Mouse (Mus musculus) midbrain, embryonic 16.5 days (tissue): ENCODE measurements around the gene Slbp. TPM values are rescaled to one million over a fixed set of nuclear protein-coding genes. Genes with fewer than 3 reads are reported as not detected.
A peak's percentile ranks its signal among the peaks of the same experiment; 100 is the strongest.

ENCODE experiments used
- ATAC-seq: fragments of 200-750 bp; cut with Nextera tagmentation; 2 replicates; pipeline ENCODE4 v1.8.0; 2017; ENCODE audit warnings: moderate TSS enrichment
- H3K27ac ChIP-seq: fragments of 300-500 bp; sonication (generic); 2 replicates; pipeline ENCODE4 v1.5.1; 2014; ENCODE audit warnings: mild to moderate bottlenecking, low read length, mixed read lengths
- H3K27me3 ChIP-seq: fragments of 300-500 bp; sonication (generic); 2 replicates; pipeline ENCODE4 v1.6.1; 2014; ENCODE audit warnings: low read depth, low read length, mixed read lengths; ENCODE audit not compliant: control insufficient read depth, insufficient read depth
- H3K36me3 ChIP-seq: fragments of 300-500 bp; sonication (generic); 2 replicates; pipeline ENCODE4 v1.6.1; 2014; ENCODE audit warnings: mild to moderate bottlenecking, low read length, moderate library complexity, mixed read lengths; ENCODE audit not compliant: control insufficient read depth, insufficient read depth
- H3K4me1 ChIP-seq: fragments of 300-500 bp; sonication (generic); 2 replicates; pipeline ENCODE4 v1.6.1; 2014; ENCODE audit warnings: mild to moderate bottlenecking, low read length, mixed read lengths; ENCODE audit not compliant: control insufficient read depth, insufficient read depth
- H3K4me2 ChIP-seq: fragments of 300-500 bp; sonication (generic); 2 replicates; pipeline ENCODE4 v1.6.1; 2014; ENCODE audit warnings: mild to moderate bottlenecking, low read length, mixed read lengths
- H3K4me3 ChIP-seq: fragments of 300-500 bp; sonication (generic); 2 replicates; pipeline ENCODE4 v1.5.1; 2014; ENCODE audit warnings: low read depth, mild to moderate bottlenecking, low read length, moderate library complexity, mixed read lengths
- H3K9ac ChIP-seq: fragments of 300-500 bp; sonication (generic); 2 replicates; pipeline ENCODE4 v1.6.1; 2014; ENCODE audit warnings: low read depth, low read length, mixed read lengths
- H3K9me3 ChIP-seq: fragments of 300-500 bp; sonication (generic); replicated peaks from 2 replicates; pipeline ENCODE4 v1.6.1; 2014; ENCODE audit warnings: mild to moderate bottlenecking, low read length, mixed read lengths; ENCODE audit not compliant: control insufficient read depth, poor library complexity, severe bottlenecking
- WGBS: fragments of 180-500 bp; shearing (Covaris S2); extraction: QIAGEN DNeasy Blood & Tissue Kit; methylation state at CpG from one replicate; pipeline ENCODE4 v1.1.7; 2014; 5-methylcytosine and 5-hydroxymethylcytosine counted together
- polyA plus RNA-seq: library from polyadenylated mRNA; unstranded; fragments of >200 nt; fragmentation: Nextera tagmentation; extraction: Ambion mirVana; gene quantifications from 2 replicates; pipeline ENCODE4 v1.2.1, GENCODE M21; 2015

The Slbp gene
- polyA plus RNA-seq, 1 experiment from 2014 or later: 119 TPM

GRCm38 (mm10) chr5:33605314-33605713, 47.1 kb downstream of the Slbp start:
- Histone ChIP-seq H3K36me3 (peaks cover 4% of the 10 kb centered on the region; the same call in 1 of the 2 replicates), H3K4me2 (no peak overlapping the region), H3K9me3 (no peaks in the 10 kb centered on the region), H3K27me3 (no peaks in the 10 kb centered on the region), H3K4me1 (no peaks in the 10 kb centered on the region), H3K27ac (no peak overlapping the region), H3K9ac (no peak overlapping the region), H3K4me3 (no peak overlapping the region)
- no peak for ATAC-seq
- WGBS: 92% methylated on average over 5 of the region's 5 CpGs

GRCm38 (mm10) chr5:33593620-33594019, 58.8 kb downstream of the Slbp start:
- no peak for ATAC-seq
- 41% methylated on average over 2 of the region's 2 CpGs for WGBS
- Histone ChIP-seq H3K4me1 (no peaks in the 10 kb centered on the region), H3K9me3 (no peaks in the 10 kb centered on the region), H3K36me3 (no peaks in the 10 kb centered on the region), H3K27me3 (no peaks in the 10 kb centered on the region), H3K4me3 (no peak overlapping the region), H3K27ac (no peak overlapping the region), H3K4me2 (no peak overlapping the region), H3K9ac (no peak overlapping the region)

- Histone ChIP-seq H3K9ac (no peak overlapping the region), H3K27me3 (no peaks in the 10 kb centered on the region), H3K9me3 (no peaks in the 10 kb centered on the region), H3K4me3 (no peak overlapping the region), H3K4me1 (no peaks in the 10 kb centered on the region), H3K27ac (no peak overlapping the region), H3K36me3 (no peaks in the 10 kb centered on the region), H3K4me2 (no peak overlapping the region)
- ATAC-seq: peak; percentile 66
- 69% methylated on average over 5 of the region's 5 CpGs for WGBS
These were observed 63.0 kb downstream of the Slbp start for GRCm38 (mm10) chr5:33589221-33589888.

- H3K27me3 ChIP-seq: no peaks in the 10 kb centered on the region
- no peak overlapping the region for H3K27ac ChIP-seq
- H3K9ac ChIP-seq: no peak overlapping the region
- no peaks in the 10 kb centered on the region for H3K36me3 ChIP-seq
- WGBS: 83% methylated on average over 3 of the region's 3 CpGs
- no peaks in the 10 kb centered on the region for H3K9me3 ChIP-seq
- H3K4me2 ChIP-seq: no peak overlapping the region
- H3K4me1 ChIP-seq: no peaks in the 10 kb centered on the region
- ATAC-seq: no peak
- H3K4me3 ChIP-seq: no peak overlapping the region
These were observed 64.3 kb downstream of the Slbp start for GRCm38 (mm10) chr5:33588066-33588465.

- ATAC-seq: no peak
- no peak overlapping the region for H3K4me2 ChIP-seq
- no peak overlapping the region for H3K27ac ChIP-seq
- H3K27me3 ChIP-seq: no peaks in the 10 kb centered on the region
- no peaks in the 10 kb centered on the region for H3K36me3 ChIP-seq
- H3K4me1 ChIP-seq: no peaks in the 10 kb centered on the region
- WGBS: 78% methylated on average over 18 of the region's 18 CpGs
- H3K4me3 ChIP-seq: no peak overlapping the region
- H3K9ac ChIP-seq: no peak overlapping the region
- no peaks in the 10 kb centered on the region for H3K9me3 ChIP-seq
These were observed 64.8 kb downstream of the Slbp start for GRCm38 (mm10) chr5:33587498-33588058.

Other genes starting within 250 kb of the Slbp start
- gene Nkx1-1, start 218.6 kb downstream of the Slbp start, polyA plus RNA-seq: not detected in 2 replicates
- 30.3 and 31.0 TPM in 2 replicates for gene Fam53a, start 22.9 kb downstream of the Slbp start, polyA plus RNA-seq
- 0.70 and 0.89 TPM in 2 replicates for gene Gm9903, start 22.6 kb downstream of the Slbp start, polyA plus RNA-seq
- 25.0 and 28.4 TPM in 2 replicates for gene Tacc3, start 5.6 kb upstream of the Slbp start, polyA plus RNA-seq
- gene Tmem129, start 5.8 kb upstream of the Slbp start, polyA plus RNA-seq: 29.1 and 29.7 TPM in 2 replicates
- gene Fgfr3, start 69.1 kb upstream of the Slbp start, polyA plus RNA-seq: 19.1 and 23.9 TPM in 2 replicates
- 69.1 and 71.5 TPM in 2 replicates for gene Letm1, start 130.2 kb upstream of the Slbp start, polyA plus RNA-seq
- 75.9 and 84.5 TPM in 2 replicates for gene Nsd2, start 168.2 kb upstream of the Slbp start, polyA plus RNA-seq